Mouse (Mus musculus) adrenal gland, postnatal 14 days (tissue): ENCODE data around the gene Rom1. TPM values are rescaled to one million over a fixed set of nuclear protein-coding genes. Genes with fewer than 3 reads are reported as not detected.

Experiments
- DNase-seq: peaks from one replicate; pipeline ENCODE4 v3.0.0; 2021; ENCODE audit warnings: mixed read lengths
- total RNA-seq: library from RNA; stranded (reverse); gene quantifications from 2 replicates; pipeline ENCODE4 v1.2.3, GENCODE M21; 2021

Gene Rom1
- total RNA-seq, 1 experiment from 2014 or later: 25.7 TPM

DNA sequence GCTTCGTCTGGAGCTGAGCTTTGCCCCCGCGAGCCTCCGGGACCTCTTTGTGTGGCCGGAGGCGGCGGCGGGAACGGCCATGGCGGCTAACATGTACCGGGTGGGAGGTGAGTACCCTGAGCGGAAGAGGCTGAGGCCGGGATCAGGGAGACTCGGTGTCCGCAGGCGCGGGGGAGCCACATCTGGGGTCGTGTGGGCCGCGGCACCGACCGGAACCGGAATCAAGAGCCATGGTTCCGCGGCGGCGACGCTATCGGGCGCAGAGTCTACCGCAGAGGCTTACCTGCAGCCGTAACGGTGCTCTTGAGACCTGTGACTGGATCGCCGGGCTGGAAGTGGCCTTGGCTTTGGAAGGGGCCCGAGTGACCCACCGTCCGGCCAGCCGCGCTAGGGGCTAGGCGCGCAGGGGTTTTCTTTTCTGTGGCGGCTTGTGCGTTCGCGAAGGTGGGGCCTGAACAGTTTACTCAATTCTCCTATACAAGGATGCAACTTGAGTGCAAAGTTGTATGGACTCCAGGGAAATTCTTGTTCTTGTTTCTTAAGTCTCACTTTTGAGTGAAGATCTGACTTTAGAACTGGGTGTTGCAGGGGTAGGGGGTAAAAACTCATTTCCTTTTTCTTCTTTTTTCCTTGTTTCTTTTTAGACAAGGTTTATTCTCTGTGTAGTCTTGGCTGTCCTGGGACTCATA lies 13.3 kb upstream of the Rom1 start:
- peak; percentile 76 for DNase-seq

DNA sequence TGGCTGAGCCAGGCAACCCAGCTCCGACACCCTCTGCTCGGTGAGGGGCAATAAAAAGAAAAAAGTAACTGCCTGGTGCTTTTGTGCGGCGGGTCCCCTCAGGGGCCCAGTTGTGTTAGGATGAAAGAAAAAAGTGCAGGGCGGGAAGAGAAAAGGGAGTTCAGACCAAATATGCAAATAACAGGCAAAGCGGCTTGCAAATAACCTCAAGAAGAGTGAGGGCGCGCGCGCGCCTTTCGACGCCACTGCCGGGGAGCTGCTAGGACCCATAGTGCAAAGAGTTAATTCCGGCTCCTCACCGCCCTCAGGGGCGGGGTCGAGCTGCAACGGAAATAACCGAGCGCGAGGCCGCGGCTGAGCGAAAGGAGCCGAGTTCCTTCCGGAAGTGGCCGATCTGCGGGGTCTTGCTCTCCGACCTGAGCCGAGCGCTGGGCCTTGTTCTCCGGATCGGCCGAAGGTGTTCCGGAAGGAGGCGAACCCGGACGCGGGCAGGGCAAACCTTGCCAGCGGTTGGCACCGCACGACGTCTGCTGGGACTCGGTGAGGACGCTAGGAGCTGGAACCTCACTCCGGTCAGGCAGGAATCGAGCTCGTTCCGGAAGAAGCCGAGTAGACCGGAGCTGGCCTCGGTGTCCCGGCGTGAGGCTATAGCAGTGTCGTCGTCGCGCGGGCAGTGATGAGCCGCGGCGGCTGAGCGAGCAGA lies 12.5 kb upstream of the Rom1 start, which contains the start of gene Mta2:
Gene Mta2, plus strand, starts transcription at position 361 of the 703 bp plus-strand sequence.
- peak; percentile 99 for DNase-seq

DNA sequence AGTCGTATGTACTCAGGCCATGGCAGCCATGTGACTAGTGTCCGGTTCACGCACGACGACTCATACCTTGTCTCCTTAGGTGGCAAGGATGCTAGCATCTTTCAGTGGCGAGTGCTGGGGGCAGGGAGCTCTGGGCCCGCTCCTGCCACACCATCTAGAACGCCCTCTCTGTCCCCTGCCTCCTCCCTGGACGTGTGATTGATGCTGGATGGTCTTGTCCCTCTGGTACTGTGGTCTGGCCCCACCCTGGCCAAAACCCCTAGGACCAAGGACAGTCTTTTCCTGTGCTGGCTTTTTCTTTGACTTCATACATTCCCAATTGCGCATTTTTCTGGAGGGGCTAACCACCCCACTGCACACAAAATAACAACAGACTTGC lies 12.0 kb upstream of the Rom1 start:
- DNase-seq: no peak

DNA sequence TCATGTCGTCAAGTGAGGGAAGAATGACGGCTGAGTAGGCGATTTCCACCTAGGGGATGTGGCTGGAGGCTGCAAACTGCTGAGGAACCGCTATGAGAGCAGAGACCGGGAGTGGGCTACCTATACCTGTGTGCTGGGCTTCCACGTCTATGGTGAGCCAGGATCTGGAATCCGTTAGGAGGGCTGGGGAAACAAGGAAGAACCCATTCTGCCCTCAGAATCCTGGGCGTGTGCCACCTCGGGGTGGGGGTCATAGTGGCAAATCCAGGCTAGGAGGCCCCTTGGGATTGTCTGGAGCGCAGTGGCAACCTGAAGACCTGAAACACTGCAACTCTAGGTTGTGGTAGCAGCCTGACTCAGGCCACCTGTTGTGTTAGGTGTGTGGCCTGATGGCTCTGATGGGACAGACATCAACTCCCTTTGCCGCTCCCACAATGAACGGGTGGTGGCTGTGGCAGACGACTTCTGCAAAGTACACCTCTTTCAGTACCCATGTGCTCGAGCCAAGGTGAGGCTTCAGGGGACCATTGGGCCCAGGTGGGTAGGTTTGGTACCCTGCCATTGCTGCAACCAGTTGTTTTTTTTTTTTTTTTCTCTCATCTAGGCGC lies 11.5 kb upstream of the Rom1 start:
- no peak for DNase-seq

DNA sequence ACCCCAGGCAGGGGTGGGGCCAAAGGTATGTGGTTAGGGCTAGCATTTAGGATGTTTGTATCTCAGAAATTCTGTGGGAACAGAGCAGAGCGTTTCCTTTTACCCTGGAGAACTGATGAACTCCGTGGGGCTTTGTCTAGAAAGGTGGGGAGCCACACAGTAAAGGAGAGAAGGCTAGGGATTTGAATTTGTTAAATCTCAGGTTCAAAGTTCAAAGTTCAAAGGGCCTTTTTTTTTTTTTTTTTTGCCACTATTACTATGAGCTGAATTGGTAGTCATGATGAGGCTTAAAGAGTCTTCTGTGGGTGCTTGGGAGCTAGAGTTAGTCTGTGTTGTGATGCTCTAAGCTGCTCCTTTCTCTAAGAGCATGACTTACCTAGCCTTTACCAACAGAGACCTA lies 7.6 kb upstream of the Rom1 start:
- no peak for DNase-seq

DNA sequence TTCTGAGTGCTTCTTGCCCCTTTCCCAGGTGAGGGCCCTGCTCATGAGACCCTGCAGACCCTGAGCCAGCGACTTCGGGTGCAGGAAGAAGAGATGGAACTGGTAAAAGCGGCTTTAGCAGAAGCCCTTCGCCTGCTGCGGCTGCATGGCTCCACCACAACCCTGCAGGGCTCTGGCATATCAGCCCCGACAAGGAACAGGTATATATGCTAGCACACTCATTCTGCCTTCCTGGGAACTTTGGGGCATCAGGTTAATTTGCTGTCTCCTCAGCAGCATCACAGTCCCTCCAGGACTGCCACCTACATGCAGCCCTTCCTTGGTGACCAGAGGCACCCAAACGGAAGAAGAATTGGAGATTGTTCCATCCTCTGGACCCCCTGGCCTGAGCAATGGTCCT lies 1.6 kb upstream of the Rom1 start:
- DNase-seq: no peak

DNA sequence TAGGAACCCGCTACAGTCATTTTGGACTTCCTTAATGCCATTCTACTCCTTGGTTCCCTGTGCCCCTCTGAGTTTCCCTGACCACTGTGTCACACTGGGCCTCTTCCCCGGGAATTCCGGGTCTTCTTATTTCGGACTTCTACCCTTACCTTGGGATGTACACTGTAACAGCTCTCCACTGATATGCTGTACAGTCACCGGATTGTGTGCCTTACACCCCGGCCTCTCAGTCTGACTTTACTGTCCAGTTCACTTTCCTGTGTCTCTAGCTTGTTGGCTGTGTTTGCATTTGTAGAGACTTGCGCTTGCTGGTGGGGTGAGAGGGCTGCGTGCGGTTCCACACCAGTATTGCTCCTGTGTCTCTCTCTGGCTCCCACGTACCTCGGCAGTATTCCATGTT lies 961 bp upstream of the Rom1 start:
- peak; percentile 30 for DNase-seq

DNA sequence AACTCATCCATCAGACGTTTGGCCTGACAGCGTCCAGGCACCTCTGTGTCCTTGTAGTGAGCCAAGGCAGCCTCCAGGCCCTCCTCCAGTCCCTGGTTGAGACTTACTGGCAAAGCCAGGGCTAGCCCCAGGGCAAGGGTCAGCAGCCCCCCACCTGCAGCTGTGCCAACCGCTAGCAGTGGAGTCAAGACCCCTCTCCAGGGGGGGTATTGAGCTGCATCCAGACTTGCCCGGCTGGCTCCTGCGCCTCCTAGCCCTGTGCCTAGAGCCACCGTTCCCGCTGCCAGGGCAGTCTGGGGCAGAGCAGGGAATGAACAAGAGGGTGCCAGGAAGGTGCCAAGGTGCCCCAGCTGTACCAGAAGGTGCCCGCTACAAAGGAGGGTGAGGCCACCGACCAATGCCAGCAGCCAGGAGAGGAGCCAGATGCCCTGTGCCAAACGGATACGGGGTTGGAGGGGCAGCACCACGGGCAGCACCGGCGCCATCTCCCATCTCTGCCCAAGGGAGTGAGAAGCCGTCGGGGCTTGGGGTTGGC lies 400 bp downstream of the Rom1 start:
- peak; percentile 53 for DNase-seq

DNA sequence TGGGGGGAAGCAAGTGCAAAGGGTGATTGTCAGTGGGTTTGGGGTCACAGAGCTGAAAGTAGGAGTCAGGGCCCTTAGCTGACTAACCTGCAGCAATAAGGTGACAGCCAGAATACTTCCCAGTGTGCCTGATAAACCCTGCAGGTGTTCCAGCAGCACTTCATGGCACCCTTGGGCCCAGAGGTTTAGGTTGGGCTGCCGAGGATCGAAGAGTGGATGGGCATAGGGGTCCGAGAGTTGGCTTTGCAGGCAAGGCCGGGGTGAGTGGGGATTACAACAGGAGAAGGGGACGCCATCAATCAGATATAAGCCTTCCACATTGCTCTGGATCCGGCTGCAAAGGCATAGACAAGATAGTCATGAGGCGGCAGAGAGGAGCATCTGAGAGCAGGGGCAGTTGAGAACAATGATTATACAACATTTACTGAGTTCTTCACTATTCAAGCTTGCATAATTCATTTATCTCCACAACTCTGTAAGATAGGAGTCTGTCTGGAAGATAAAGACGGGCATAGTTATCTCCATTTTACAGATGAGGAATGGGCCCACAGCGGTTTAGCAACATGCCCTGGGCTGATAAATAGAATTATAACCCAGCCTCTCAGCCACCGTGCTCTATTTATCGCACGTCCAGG lies 1.1 kb downstream of the Rom1 start:
- no peak for DNase-seq

DNA sequence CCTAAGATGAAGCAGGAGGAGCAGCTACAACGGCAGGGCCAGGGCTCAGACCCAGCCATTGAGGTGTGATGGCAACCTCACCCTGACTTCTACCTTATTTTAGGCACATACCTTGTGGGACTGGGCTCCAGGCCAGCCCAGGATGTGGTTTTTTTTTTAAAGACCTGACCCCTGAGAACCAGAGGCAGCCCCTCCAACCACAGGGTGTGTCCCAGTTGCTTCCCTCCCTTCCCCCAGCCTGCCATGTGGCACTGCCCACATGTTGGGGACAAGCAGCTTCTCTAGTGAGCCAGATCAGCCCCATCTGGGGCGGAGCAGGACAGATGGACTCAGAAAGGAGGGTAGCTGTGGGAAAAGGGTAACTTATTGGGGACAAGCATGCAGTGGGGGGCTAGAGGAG lies 2.4 kb downstream of the Rom1 start:
- DNase-seq: no peak

DNA sequence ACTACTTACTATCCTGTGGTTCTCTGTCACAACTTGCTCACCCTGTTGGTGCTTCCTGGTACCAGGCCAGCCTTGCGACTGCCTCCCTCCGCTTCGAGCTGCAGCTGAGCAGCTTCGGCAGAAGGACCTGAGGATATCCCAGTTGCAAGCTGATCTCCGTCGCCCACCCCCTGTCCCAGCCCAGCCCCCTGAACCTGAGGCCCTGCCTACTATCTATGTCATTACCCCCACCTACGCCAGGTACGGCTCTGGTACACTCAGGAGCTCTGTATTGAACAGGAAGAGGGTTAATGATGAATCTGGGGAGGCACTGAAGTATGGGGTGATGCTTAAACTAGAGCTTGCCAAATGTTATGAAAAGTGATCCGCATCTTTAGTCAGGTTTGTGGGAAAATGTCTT lies 7.4 kb downstream of the Rom1 start:
- DNase-seq: no peak

DNA sequence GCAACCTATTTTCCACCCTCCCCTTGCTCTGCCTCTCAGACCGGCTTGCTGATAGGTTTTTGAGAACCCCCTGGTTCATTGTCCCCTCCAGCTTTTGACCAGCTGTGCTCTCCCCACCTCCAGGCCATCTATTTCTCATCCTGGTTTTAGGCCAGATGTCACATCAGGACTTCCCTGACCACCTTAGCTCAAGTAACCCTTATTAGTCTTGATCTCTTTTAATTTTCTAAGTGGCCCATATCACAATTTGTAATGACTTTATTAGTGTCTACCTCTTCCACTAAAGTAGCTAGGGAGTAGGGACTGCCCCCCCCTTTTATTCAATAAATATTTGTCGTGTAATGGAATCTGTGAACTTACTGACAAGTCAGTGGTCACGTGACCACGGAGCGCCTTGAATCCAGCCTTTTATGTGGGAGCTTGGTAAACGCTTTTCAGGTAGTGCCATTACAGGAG lies 8.3 kb downstream of the Rom1 start:
- DNase-seq: no peak

DNA sequence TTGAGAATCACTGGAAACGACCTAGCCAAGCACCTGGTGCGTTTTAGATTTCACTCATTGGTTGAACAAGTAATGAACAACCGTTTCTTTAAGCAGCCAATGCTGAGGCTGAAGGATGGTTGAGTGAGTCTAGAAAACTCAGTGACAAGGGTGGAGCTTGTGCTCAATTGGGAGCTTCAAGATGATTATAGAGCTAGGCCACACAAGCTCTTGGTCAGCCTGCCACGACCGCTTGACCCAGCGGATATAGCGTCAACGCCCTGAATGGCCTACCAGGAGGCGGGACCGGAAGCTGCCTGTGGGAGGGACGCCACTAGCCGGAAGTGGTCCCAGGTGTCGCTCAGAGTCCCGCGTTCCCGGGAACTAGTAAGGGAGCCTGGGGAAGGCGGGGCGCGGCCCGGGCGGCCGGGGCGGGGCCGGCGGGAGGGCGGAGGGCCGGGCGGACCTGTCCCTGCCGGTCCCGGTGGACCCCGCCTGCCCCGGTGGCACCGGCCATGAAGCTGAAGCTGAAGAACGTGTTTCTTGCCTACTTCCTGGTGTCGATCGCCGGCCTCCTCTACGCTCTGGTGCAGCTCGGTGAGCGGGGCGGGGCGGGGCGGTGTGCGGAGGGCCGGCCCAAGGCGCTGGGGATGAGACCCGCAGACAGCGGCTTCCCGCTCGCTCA lies 9.0 kb downstream of the Rom1 start, which contains the start of gene B3gat3:
Gene B3gat3, plus strand, starts transcription at position 302 of the 664 bp plus-strand sequence.
- peak; percentile 97 for DNase-seq

DNA sequence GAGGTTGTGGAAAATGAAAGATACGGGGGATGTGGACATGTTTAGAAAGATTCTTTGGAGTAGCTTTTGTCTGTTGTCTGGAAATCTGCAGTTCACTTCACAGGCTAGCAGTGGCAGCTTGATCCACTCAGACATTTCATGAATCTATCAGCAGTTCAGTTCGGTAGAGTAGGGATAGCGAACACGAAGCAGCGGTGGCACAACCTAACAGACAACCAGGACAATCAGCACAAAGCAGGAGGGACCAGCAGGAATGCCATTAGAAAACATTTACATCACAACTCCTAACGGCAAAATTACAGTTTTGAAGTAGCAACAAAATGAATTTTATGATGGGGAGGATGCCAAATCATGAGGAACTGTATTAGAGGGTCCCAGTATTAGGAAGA lies 9.5 kb downstream of the Rom1 start:
- no peak for DNase-seq

DNA sequence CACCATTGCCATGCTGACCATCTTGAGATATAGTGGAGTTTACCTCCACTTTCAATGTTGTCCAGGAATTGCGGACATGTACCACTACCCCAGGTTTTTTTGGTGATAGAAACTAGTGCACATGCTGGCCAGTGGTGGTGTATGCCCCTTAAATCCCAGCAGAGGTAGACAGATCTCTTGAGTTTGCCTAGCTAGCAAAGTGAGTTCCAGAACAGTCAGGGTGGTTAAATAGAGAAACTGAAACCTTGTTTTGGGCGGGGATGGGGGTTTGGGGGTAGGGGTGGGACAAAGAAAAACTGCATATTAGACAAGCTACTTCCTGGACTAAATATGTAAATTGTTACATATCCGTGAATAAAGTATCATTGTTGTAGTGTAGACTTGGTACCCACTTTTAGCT lies 10.2 kb downstream of the Rom1 start:
- DNase-seq: no peak

DNA sequence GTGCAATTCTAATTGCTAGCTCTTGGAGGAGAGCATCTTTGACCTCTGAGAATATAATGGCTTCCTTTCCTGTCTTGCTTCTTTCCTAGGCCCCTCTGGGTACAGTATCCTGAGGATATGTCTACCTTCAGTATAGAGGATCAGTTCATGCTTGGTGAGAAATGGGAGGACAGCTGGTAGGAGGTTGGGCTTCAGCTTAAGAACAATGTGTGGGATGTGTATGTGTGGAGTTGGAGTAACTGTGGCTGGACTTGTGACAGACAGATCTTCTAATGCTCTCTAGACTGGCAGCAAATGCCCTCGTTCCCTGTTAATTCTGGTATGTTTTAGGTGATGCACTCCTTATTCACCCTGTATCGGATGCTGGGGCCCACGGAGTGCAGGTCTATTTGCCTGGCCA lies 14.9 kb downstream of the Rom1 start:
- no peak for DNase-seq

DNA sequence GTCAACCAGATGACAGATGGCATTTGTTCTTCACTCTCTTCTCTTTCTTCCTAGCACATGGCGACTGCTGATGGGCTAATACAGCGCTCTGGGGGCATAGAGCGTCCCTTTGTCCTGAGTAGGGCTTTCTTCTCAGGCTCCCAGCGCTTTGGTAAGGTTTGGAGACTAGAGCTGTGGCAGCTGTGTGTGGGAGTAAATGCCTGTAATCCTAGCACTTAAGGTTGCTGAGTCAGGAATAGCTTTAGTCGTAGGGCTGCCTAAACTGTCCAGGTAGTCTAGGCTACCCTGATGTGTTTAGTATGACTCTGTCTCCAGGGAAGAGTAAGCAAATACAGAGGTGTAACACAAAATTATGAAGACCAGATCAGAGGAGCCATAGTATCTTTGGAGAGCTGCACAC lies 17.3 kb downstream of the Rom1 start:
- no peak for DNase-seq

DNA sequence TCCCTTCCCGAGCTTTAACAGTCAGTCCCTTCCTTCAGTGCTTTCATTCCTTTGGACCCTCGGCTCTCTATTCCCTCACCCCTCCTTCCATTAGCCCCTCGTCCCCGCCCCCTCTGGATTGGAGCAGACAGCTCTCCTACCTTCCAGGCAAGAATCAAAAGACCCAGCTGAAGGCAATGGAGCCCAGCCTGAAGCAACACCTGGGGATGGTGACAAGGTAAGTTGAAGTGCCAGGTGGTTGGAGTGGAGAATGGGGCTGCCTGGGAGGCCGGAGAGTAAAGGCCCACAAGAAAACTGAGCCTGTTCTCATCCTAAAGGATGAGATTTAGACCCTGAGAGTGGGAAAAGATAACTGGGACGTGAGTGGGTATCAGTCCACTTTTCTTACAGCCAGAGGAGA lies 20.6 kb downstream of the Rom1 start:
- no peak for DNase-seq

DNA sequence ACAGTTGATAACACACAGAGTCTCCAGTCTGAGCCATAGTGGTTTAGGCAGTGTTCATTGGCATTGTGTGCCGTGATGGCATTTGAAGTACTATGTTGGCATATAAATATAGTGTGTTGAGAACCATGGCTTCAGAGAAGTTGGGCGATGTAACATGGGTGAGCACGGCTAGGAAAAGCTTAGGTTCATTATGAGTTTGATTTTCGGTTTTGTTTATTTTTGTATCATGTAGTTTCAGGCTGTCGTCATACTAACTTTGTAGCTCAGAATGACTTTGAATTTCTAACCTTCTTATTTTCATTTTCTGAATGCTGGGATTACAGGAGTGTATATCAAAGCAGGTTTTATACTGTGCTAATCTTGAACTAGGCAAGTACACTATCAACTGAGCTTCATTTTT lies 25.7 kb downstream of the Rom1 start:
- no peak for DNase-seq

DNA sequence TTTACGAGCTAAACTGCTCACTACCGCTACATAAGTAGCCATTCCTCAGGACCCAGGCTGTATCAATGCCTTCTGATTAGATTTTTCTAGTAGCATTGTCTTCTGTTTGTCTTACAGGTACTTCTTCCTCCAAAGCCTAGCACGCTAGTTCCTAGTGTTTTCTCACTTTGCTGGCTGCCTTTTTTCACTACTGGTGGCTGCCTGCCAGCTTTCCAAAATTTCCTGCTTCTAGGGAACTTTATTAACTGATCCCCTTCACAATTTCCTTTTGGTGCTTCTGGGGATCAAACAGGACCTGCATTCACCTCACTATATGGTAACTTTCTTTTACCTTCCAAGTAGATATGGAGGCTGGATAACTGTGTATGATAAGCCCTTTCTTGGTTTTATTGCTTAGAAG lies 30.1 kb downstream of the Rom1 start:
- DNase-seq: no peak

DNA sequence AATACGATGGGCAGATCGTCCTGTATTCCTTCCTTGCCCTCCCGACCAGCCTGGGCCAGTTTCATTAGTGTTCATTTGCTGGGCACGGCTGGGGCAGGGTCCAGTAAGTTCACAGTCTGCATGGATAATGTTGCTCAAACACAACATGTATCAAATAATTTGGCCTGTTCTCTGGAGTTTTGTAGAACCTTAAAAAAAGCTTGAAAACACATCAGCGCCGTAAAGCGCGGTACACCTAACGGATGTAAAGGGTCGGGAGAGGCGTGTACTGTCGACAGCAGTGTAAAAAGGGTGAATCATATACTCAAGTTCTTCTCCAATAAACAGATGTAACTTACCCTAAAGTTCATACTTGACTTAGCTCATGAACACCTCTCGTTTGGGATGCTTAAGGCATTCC lies 30.6 kb downstream of the Rom1 start:
- DNase-seq: no peak

DNA sequence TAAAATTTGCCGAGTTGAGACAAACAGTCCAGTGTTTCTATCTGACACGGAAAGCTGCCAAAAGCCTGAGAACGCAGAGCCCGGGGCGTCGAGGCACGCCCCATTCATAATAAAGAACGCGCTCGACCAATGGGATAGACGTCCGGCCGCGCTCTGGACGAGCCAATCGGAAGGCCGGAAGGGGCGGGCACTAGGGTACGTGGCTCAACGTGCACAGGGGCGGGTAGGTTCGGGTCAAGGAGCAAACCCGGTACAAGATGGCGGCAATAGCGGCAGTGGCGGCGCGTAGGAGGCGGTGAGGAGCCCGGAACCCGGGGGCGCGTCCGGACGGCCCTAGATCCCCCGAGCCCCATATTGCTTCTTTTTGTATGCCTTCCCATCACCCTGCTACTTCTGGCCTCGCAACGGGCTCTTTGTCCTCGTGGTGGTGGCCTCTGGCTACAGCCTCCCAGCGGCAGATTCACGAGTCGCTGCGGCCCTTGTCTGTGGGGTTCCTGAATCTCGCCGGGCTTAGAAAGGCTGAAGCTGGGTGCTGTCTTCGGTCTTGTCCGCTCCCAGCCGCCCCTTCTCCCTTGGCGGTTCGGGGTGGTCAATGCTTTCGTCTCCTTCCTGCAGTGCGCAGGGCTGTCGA lies 31.2 kb downstream of the Rom1 start, which contains the start of gene Ganab:
Gene Ganab, plus strand, starts transcription at position 207 of the 631 bp plus-strand sequence.
- DNase-seq: peak; percentile 98
